In the genomic region with DNA sequence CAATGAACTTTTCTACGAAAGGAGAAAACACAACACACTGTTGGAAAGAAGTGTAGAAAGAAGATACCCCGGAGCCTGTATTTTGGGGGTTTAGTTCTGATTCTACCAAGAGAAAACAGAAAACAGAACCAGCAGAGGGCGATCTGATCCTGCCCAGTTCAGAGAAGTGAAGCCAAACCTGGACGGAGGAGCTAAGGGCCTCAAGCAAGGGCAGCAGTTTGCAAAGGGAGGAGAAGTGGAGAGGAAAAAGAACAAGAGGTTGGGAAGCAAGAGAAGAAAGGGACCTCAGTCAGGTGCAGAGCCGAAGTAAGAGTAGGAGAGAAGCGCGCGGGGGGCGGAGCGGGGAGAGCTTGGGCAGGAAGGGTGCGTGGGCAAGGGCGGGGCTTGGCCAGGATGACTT, we compare ENCODE assay signal across 8 mouse cellular contexts. TPM values are rescaled to one million over a fixed set of nuclear protein-coding genes. Genes with fewer than 3 reads are reported as not detected.
DNase-seq lines count a peak whose midpoint lies in the region; ATAC-seq and TF ChIP-seq lines count a peak whose summit lies in the region.

No protein-coding gene starts in this region.

- H3K27me3 ChIP-seq in midbrain, embryonic 10.5 days (ENCODE audit: low read depth, poor library complexity, severe bottlenecking), result no peaks in the 10 kb centered on the region
- no peaks in the 10 kb centered on the region for H3K27me3 ChIP-seq in midbrain, embryonic 15.5 days (replicated peaks)
- no peaks in the 10 kb centered on the region for H3K27me3 ChIP-seq in embryonic facial prominence, embryonic 15.5 days
- no peaks in the 10 kb centered on the region for H3K27me3 ChIP-seq in intestine, postnatal 0 days (replicated peaks; ENCODE audit: control insufficient read depth, insufficient read depth, low read length)
- H3K27me3 ChIP-seq in lung, embryonic 14.5 days (ENCODE audit: insufficient read depth, low read length), result no peaks in the 10 kb centered on the region
- H3K27me3 ChIP-seq in stomach, postnatal 0 days (ENCODE audit: control insufficient read depth, insufficient read depth, low read length), result no peaks in the 10 kb centered on the region

- peak overlapping the region; percentile 27 for H3K4me3 ChIP-seq in midbrain, embryonic 10.5 days
- H3K4me3 ChIP-seq in midbrain, embryonic 15.5 days, result no peak overlapping the region
- peak overlapping the region; percentile 28 for H3K4me3 ChIP-seq in embryonic facial prominence, embryonic 15.5 days (replicated peaks)
- H3K4me3 ChIP-seq in intestine, postnatal 0 days (ENCODE audit: low read depth, low read length), result 0 out of 2 replicates have a peak overlapping the region, but pooled peaks have one; percentile 17
- H3K4me3 ChIP-seq in lung, embryonic 14.5 days (ENCODE audit: low read depth, low read length), result peak overlapping the region; percentile 14; the same call in 1 of the 2 replicates
- H3K4me3 ChIP-seq in stomach, postnatal 0 days (ENCODE audit: low read depth, low read length), result no peak overlapping the region; the same call in 1 of the 2 replicates

- no peak overlapping the region for H3K27ac ChIP-seq in midbrain, embryonic 10.5 days (replicated peaks)
- H3K27ac ChIP-seq in midbrain, embryonic 15.5 days, result no peak overlapping the region
- H3K27ac ChIP-seq in embryonic facial prominence, embryonic 15.5 days (replicated peaks), result no peak overlapping the region
- H3K27ac ChIP-seq in intestine, postnatal 0 days (ENCODE audit: low read depth, low read length), result no peak overlapping the region
- H3K27ac ChIP-seq in lung, embryonic 14.5 days (ENCODE audit: low read depth), result no peak overlapping the region
- no peak overlapping the region for H3K27ac ChIP-seq in stomach, postnatal 0 days (replicated peaks)

- ATAC-seq in midbrain, embryonic 15.5 days (replicated peaks), result no peak
- no peak for ATAC-seq in embryonic facial prominence, embryonic 15.5 days (ENCODE audit: insufficient number of reproducible peaks, low FRiP score, low TSS enrichment, low read depth)
- no peak for ATAC-seq in intestine, postnatal 0 days
- no peak for ATAC-seq in lung, embryonic 14.5 days (ENCODE audit: insufficient read depth)
- no peak for ATAC-seq in stomach, postnatal 0 days (ENCODE audit: low FRiP score, low TSS enrichment)
- ATAC-seq in megakaryocyte-erythroid progenitor cell, adult 5-6 weeks (replicated peaks; ENCODE audit: low FRiP score, low TSS enrichment, poor library complexity, severe bottlenecking), result no peak

- peak; percentile 64 for TF ChIP-seq CTCF in intestine, postnatal 0 days (IDR thresholded peaks at IDR 0.05; ENCODE audit: low read depth)
- peak; percentile 59 for TF ChIP-seq CTCF in lung, embryonic 14.5 days (IDR thresholded peaks at IDR 0.05; ENCODE audit: low read depth)
- TF ChIP-seq CTCF in stomach, postnatal 0 days (IDR thresholded peaks at IDR 0.05; ENCODE audit: low read depth), result peak; percentile 65

- H3K36me3 ChIP-seq in midbrain, embryonic 10.5 days, result no peaks in the 10 kb centered on the region
- no peaks in the 10 kb centered on the region for H3K36me3 ChIP-seq in midbrain, embryonic 15.5 days (replicated peaks)
- no peaks in the 10 kb centered on the region for H3K36me3 ChIP-seq in embryonic facial prominence, embryonic 15.5 days
- H3K36me3 ChIP-seq in intestine, postnatal 0 days (ENCODE audit: control insufficient read depth, insufficient read depth), result no peaks in the 10 kb centered on the region
- no peaks in the 10 kb centered on the region for H3K36me3 ChIP-seq in lung, embryonic 14.5 days (ENCODE audit: insufficient read depth)
- no peaks in the 10 kb centered on the region for H3K36me3 ChIP-seq in stomach, postnatal 0 days (ENCODE audit: control insufficient read depth, insufficient read depth, low read length)

- WGBS in midbrain, embryonic 10.5 days, result 39% methylated on average over 12 of the region's 12 CpGs
- 39% methylated on average over 12 of the region's 12 CpGs for WGBS in midbrain, embryonic 15.5 days
- WGBS in embryonic facial prominence, embryonic 15.5 days, result 27% methylated on average over 12 of the region's 12 CpGs
- WGBS in intestine, postnatal 0 days, result 27% methylated on average over 12 of the region's 12 CpGs
- WGBS in lung, embryonic 14.5 days, result 26% methylated on average over 12 of the region's 12 CpGs
- 26% methylated on average over 11 of the region's 12 CpGs for WGBS in stomach, postnatal 0 days

- H3K4me2 ChIP-seq in midbrain, embryonic 15.5 days, result no peak overlapping the region
- H3K4me2 ChIP-seq in embryonic facial prominence, embryonic 15.5 days (replicated peaks), result peak overlapping the region; percentile 46
- H3K4me2 ChIP-seq in intestine, postnatal 0 days (replicated peaks; ENCODE audit: low read depth), result peak overlapping the region; percentile 56
- peak overlapping the region; percentile 53 for H3K4me2 ChIP-seq in lung, embryonic 14.5 days
- H3K4me2 ChIP-seq in stomach, postnatal 0 days (replicated peaks; ENCODE audit: low read depth), result peak overlapping the region; percentile 48

- no peaks in the 10 kb centered on the region for H3K4me1 ChIP-seq in midbrain, embryonic 10.5 days
- no peaks in the 10 kb centered on the region for H3K4me1 ChIP-seq in midbrain, embryonic 15.5 days
- H3K4me1 ChIP-seq in embryonic facial prominence, embryonic 15.5 days, result peaks cover 3% of the 10 kb centered on the region; the same call in 1 of the 2 replicates
- H3K4me1 ChIP-seq in intestine, postnatal 0 days (replicated peaks; ENCODE audit: control insufficient read depth, insufficient read depth, low read length), result no peaks in the 10 kb centered on the region
- H3K4me1 ChIP-seq in lung, embryonic 14.5 days (ENCODE audit: insufficient read depth), result no peaks in the 10 kb centered on the region
- no peaks in the 10 kb centered on the region for H3K4me1 ChIP-seq in stomach, postnatal 0 days (replicated peaks; ENCODE audit: control insufficient read depth, insufficient read depth)

- 0 out of 2 replicates have a peak, but pooled peaks cover 3% of the 10 kb centered on the region for H3K9me3 ChIP-seq in midbrain, embryonic 10.5 days (replicated peaks)
- no peaks in the 10 kb centered on the region for H3K9me3 ChIP-seq in midbrain, embryonic 15.5 days
- no peaks in the 10 kb centered on the region for H3K9me3 ChIP-seq in embryonic facial prominence, embryonic 15.5 days (replicated peaks)
- no peaks in the 10 kb centered on the region for H3K9me3 ChIP-seq in intestine, postnatal 0 days (ENCODE audit: control insufficient read depth)
- no peaks in the 10 kb centered on the region for H3K9me3 ChIP-seq in lung, embryonic 14.5 days (ENCODE audit: low read depth, low read length)
- no peaks in the 10 kb centered on the region for H3K9me3 ChIP-seq in stomach, postnatal 0 days (ENCODE audit: control insufficient read depth, low read length)

- H3K9ac ChIP-seq in midbrain, embryonic 15.5 days, result no peak overlapping the region
- no peak overlapping the region for H3K9ac ChIP-seq in embryonic facial prominence, embryonic 15.5 days
- no peak overlapping the region; the same call in 1 of the 2 replicates for H3K9ac ChIP-seq in intestine, postnatal 0 days (ENCODE audit: low read depth, low read length)
- H3K9ac ChIP-seq in lung, embryonic 14.5 days, result no peak overlapping the region
- no peak overlapping the region for H3K9ac ChIP-seq in stomach, postnatal 0 days (ENCODE audit: low read length)

- no peak for TF ChIP-seq EP300 in stomach, postnatal 0 days (optimal IDR thresholded peaks at IDR 0.05)

- DNase-seq in midbrain, embryonic 10.5 days (ENCODE audit: low spot score), result peak; percentile 17
- DNase-seq in WW6 (ENCODE audit: low read depth, low spot score), result peak; percentile 38
- DNase-seq in lung, embryonic 14.5 days, result peak; percentile 74
- DNase-seq in stomach, postnatal 0 days (ENCODE audit: low spot score), result peak; percentile 27

RNA-seq across cellular contexts. Expression of gene Kcna6, which starts 51.5 kb away (rescaled TPM):
- 3.4 and 4.9 TPM in 2 replicates for polyA plus RNA-seq in midbrain, embryonic 10.5 days (2016; fragmentation: Nextera tagmentation; extraction: Ambion mirVana)
- polyA plus RNA-seq in midbrain, embryonic 15.5 days (2015; fragmentation: Nextera tagmentation; extraction: Ambion mirVana), result 17.8 and 20.4 TPM in 2 replicates
- 7.0 and 7.8 TPM in 2 replicates for polyA plus RNA-seq in embryonic facial prominence, embryonic 15.5 days (2015; fragmentation: Nextera tagmentation; extraction: Ambion mirVana)
- polyA plus RNA-seq in intestine, postnatal 0 days (2015; fragmentation: Nextera tagmentation; extraction: Ambion mirVana), result 1.1 TPM in 2 replicates
- 1.4 and 1.5 TPM in 2 replicates for polyA plus RNA-seq in lung, embryonic 14.5 days (2014; fragmentation: Nextera tagmentation; extraction: Ambion mirVana)
- polyA plus RNA-seq in stomach, postnatal 0 days (2015; fragmentation: Nextera tagmentation; extraction: Ambion mirVana), result 1.5 and 2.1 TPM in 2 replicates
- not detected in 2 replicates for total RNA-seq in megakaryocyte-erythroid progenitor cell, adult 5-6 weeks (2014; fragmentation: Nextera tagmentation)
- not detected in 2 replicates for total RNA-seq in megakaryocyte-erythroid progenitor cell, adult 5-6 weeks (2017)

RNA-seq across cellular contexts. Expression of gene Ndufa9, which starts 57.0 kb away (rescaled TPM):
- 183 and 197 TPM in 2 replicates for polyA plus RNA-seq in midbrain, embryonic 10.5 days (2016; fragmentation: Nextera tagmentation; extraction: Ambion mirVana)
- 171 and 174 TPM in 2 replicates for polyA plus RNA-seq in midbrain, embryonic 15.5 days (2015; fragmentation: Nextera tagmentation; extraction: Ambion mirVana)
- 165 TPM in 2 replicates for polyA plus RNA-seq in embryonic facial prominence, embryonic 15.5 days (2015; fragmentation: Nextera tagmentation; extraction: Ambion mirVana)
- 236 and 238 TPM in 2 replicates for polyA plus RNA-seq in intestine, postnatal 0 days (2015; fragmentation: Nextera tagmentation; extraction: Ambion mirVana)
- 182 and 196 TPM in 2 replicates for polyA plus RNA-seq in lung, embryonic 14.5 days (2014; fragmentation: Nextera tagmentation; extraction: Ambion mirVana)
- polyA plus RNA-seq in stomach, postnatal 0 days (2015; fragmentation: Nextera tagmentation; extraction: Ambion mirVana), result 233 and 234 TPM in 2 replicates
- 90.9 and 114 TPM in 2 replicates for total RNA-seq in megakaryocyte-erythroid progenitor cell, adult 5-6 weeks (2014; fragmentation: Nextera tagmentation)
- 156 and 188 TPM in 2 replicates for total RNA-seq in megakaryocyte-erythroid progenitor cell, adult 5-6 weeks (2017)

Comparison
In these comparisons a context has a peak if more than half of its experiments do, and no peak if none do; other contexts are left out.
1. H3K4me3 ChIP-seq: peak in midbrain, embryonic 10.5 days (single experiment), embryonic facial prominence, embryonic 15.5 days (single experiment), intestine, postnatal 0 days (single experiment) and lung, embryonic 14.5 days (single experiment); none in midbrain, embryonic 15.5 days (single experiment) and stomach, postnatal 0 days (single experiment).
2. DNase-seq: peak in every context shown above with its lines; median percentile 74 in lung, embryonic 14.5 days; 38 in WW6; 27 in stomach, postnatal 0 days; 17 in midbrain, embryonic 10.5 days.
3. Peak in every context shown above with its lines, with median percentiles within 50 percentile points of each other: CTCF ChIP-seq.